Mouse (Mus musculus): Measurements from ENCODE around the gene Bend3.

DNA sequence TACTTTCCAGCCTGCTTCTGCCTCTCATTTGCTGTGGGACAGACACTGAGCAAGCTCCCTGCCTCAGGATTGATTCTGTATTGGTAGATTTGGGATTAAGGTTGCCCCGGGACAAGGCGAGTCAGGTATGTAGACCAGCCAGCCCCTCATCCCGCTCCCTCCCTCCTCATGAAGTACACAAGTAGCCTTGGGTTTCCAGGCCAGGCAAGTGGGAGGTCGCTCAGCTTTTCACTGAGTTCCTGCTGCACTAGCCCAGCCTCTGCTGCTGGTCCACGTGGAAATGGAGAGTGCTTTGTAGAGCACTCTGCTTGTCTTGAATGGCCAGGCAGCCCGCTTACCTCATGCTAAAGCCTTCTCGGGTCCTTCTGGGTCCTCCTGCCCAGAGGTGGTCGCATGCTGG is 11.4 kb downstream of the Bend3 start:
- TF ChIP-seq CTCF (IDR thresholded peaks at IDR 0.05; ENCODE audit: extremely low read depth, insufficient read length, insufficient replicate concordance, low read depth, low read length) (no peak), POLR2A (IDR thresholded peaks at IDR 0.05; ENCODE audit: low read depth, low read length) (no peak)
